Mouse (Mus musculus): ENCODE results near the gene Olfr1080. TPM values are rescaled to one million over a fixed set of nuclear protein-coding genes. Genes with fewer than 3 reads are reported as not detected.
"Not testable (repeated sequence)": the region's sequence is repeated elsewhere in the genome, so short reads cannot be mapped to it uniquely, and the experiment has no call there.

Olfr1080 gene
- total RNA-seq (2014; rRNA removed; ENCODE audit: low replicate concordance): not detected in 2 replicates
- not detected in 2 replicates for polyA plus RNA-seq (2015; fragmentation: Nextera tagmentation; extraction: Ambion mirVana)

DNA sequence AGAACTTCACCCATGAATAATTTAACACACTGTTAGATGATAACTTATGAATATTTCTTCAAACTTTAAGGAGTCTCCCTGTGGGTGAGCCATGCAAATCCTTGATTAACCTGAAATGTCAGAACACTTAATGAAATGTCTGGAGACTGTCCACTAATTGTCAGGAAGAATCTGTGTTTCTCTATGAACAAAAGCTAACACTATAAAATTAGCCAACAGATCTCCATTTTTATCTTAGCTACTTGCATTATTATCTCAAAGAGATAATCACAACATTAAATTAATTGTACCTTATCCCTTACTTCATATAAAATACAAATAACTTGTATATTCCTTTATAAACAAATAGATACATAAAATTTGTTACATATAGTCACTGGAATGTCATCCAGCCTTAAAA is at the start of gene Olfr1080:
Gene Olfr1080 (minus strand): TSS at position 101 of the 400 bp plus-strand sequence.
- not testable (repeated sequence) for H3K4me1 ChIP-seq (ENCODE audit: control insufficient read depth, insufficient read depth)

GRCm38 (mm10) chr2:86598866-86599265 is 40.8 kb upstream of the Olfr1080 start, which contains the start of gene Olfr1082:
Gene Olfr1082, minus strand, starts transcription at chr2:86598966.
- not testable (repeated sequence) for ATAC-seq (ENCODE audit: insufficient read depth, low read depth); H3K4me2 ChIP-seq (ENCODE audit: low read depth, low read length); H3K9ac ChIP-seq (replicated peaks; ENCODE audit: low read depth, low read length); H3K4me3 ChIP-seq (ENCODE audit: low read depth, low read length); H3K36me3 ChIP-seq (replicated peaks; ENCODE audit: control insufficient read depth, insufficient read depth, low read length); H3K27me3 ChIP-seq (ENCODE audit: control insufficient read depth, insufficient read depth, low read length); DNase-seq (ENCODE audit: low spot score); H3K9me3 ChIP-seq (replicated peaks; ENCODE audit: control insufficient read depth, low read length); H3K27ac ChIP-seq (ENCODE audit: low read depth); H3K4me1 ChIP-seq (ENCODE audit: control insufficient read depth, insufficient read depth)
- 54% methylated on average over 1 of the region's 1 CpGs for WGBS

More for the DNA sequence above, at the start of gene Olfr1080:
- not testable (repeated sequence) for H3K9ac ChIP-seq (replicated peaks; ENCODE audit: low read depth, low read length); H3K36me3 ChIP-seq (replicated peaks; ENCODE audit: control insufficient read depth, insufficient read depth, low read length); DNase-seq (ENCODE audit: low spot score); H3K27ac ChIP-seq (ENCODE audit: low read depth); H3K4me2 ChIP-seq (ENCODE audit: low read depth, low read length); H3K9me3 ChIP-seq (replicated peaks; ENCODE audit: control insufficient read depth, low read length); H3K27me3 ChIP-seq (ENCODE audit: control insufficient read depth, insufficient read depth, low read length); ATAC-seq (ENCODE audit: insufficient read depth, low read depth); H3K4me3 ChIP-seq (ENCODE audit: low read depth, low read length)

GRCm38 (mm10) chr2:86542380-86542779 is 15.7 kb downstream of the Olfr1080 start, which contains the start of gene Olfr1079:
Gene Olfr1079, minus strand, starts transcription at chr2:86542480.
- H3K27me3 ChIP-seq (ENCODE audit: control insufficient read depth, insufficient read depth, low read length): no peaks in the 10 kb centered on the region
- no peak for TF ChIP-seq CTCF (IDR thresholded peaks at IDR 0.05; ENCODE audit: low read depth)
- no peak for TF ChIP-seq EP300 (IDR thresholded peaks at IDR 0.05; ENCODE audit: low read depth)
- ATAC-seq (ENCODE audit: insufficient read depth, low read depth): no peak
- 49% methylated on average over 1 of the region's 1 CpGs for WGBS
- H3K4me3 ChIP-seq (ENCODE audit: low read depth, low read length): no peak within 1 kb of the TSS
- H3K9ac ChIP-seq (replicated peaks; ENCODE audit: low read depth, low read length): no peak within 1 kb of the TSS
- no peak for DNase-seq (ENCODE audit: low spot score)
- H3K4me2 ChIP-seq (ENCODE audit: low read depth, low read length): no peak within 1 kb of the TSS
- no peaks in the 10 kb centered on the region for H3K9me3 ChIP-seq (replicated peaks; ENCODE audit: control insufficient read depth, low read length)
- H3K36me3 ChIP-seq (replicated peaks; ENCODE audit: control insufficient read depth, insufficient read depth, low read length): no peaks in the 10 kb centered on the region
- H3K4me1 ChIP-seq (ENCODE audit: control insufficient read depth, insufficient read depth): no peaks in the 10 kb centered on the region
- H3K27ac ChIP-seq (ENCODE audit: low read depth): no peak within 1 kb of the TSS

DNA sequence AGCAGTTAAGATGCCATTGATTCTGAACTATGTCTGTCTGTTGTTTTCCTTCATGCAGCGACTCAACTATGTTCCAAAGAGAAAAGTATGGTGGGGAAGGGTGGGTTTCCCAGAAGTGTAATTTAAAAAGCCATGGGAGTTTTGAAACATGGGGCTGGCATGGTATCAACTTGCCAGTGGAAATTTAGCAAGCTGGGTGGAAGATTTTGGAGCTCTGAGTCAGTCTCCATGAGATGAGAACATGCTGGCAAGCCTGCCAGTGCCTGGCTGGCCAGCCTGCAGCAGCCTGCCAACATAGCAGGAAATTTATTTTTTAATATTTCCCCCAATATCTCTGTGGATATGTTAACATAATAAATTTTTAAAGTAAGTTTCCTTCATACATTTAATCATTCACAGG is 27.0 kb downstream of the Olfr1080 start:
- Histone ChIP-seq H3K9ac (replicated peaks; ENCODE audit: low read depth, low read length) (no peak overlapping the region), H3K4me3 (ENCODE audit: low read depth, low read length) (no peak overlapping the region), H3K36me3 (replicated peaks; ENCODE audit: control insufficient read depth, insufficient read depth, low read length) (no peaks in the 10 kb centered on the region), H3K27me3 (ENCODE audit: control insufficient read depth, insufficient read depth, low read length) (no peaks in the 10 kb centered on the region), H3K9me3 (replicated peaks; ENCODE audit: control insufficient read depth, low read length) (no peaks in the 10 kb centered on the region), H3K4me2 (ENCODE audit: low read depth, low read length) (no peak overlapping the region), H3K27ac (ENCODE audit: low read depth) (no peak overlapping the region), H3K4me1 (ENCODE audit: control insufficient read depth, insufficient read depth) (no peaks in the 10 kb centered on the region)
- DNase-seq (ENCODE audit: low spot score): no peak
- no peak for ATAC-seq (ENCODE audit: insufficient read depth, low read depth)
- 38% methylated on average over 1 of the region's 1 CpGs for WGBS
- TF ChIP-seq CTCF (IDR thresholded peaks at IDR 0.05; ENCODE audit: low read depth): no peak

DNA sequence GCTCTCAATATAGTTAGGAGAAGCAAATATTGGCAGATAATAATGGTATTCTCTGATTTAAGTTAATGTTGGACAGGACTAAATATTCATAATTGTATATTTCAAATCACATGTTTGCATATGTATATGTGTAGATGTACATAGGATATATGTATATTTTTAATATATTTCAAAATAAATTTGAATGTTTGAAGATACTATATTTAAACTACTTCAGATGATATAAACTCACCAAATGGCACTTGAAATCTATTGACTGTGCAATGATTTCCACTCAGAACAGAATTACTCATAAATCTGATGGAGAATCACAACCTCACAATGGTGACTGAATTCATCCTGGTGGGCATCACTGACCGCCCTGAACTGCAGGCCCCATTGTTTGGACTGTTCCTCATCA is 49.9 kb downstream of the Olfr1080 start, which contains the start of gene Olfr1076:
Gene Olfr1076 (plus strand): TSS at position 301 of the 400 bp plus-strand sequence.
- Histone ChIP-seq H3K36me3 (replicated peaks; ENCODE audit: control insufficient read depth, insufficient read depth, low read length) (no peaks in the 10 kb centered on the region), H3K27ac (ENCODE audit: low read depth) (no peak within 1 kb of the TSS), H3K4me1 (ENCODE audit: control insufficient read depth, insufficient read depth) (no peaks in the 10 kb centered on the region), H3K9me3 (replicated peaks; ENCODE audit: control insufficient read depth, low read length) (no peaks in the 10 kb centered on the region), H3K27me3 (ENCODE audit: control insufficient read depth, insufficient read depth, low read length) (no peaks in the 10 kb centered on the region), H3K9ac (replicated peaks; ENCODE audit: low read depth, low read length) (no peak within 1 kb of the TSS), H3K4me3 (ENCODE audit: low read depth, low read length) (no peak within 1 kb of the TSS), H3K4me2 (ENCODE audit: low read depth, low read length) (no peak within 1 kb of the TSS)
- DNase-seq (ENCODE audit: low spot score) (no peak), ATAC-seq (ENCODE audit: insufficient read depth, low read depth) (no peak)
- TF ChIP-seq EP300 (IDR thresholded peaks at IDR 0.05; ENCODE audit: low read depth) (no peak), CTCF (IDR thresholded peaks at IDR 0.05; ENCODE audit: low read depth) (no peak)
- 63% methylated on average over 1 of the region's 1 CpGs for WGBS

Other genes starting within 250 kb of the Olfr1080 start
- gene Olfr1053, start 243.0 kb downstream of the Olfr1080 start, total RNA-seq (2014; rRNA removed; ENCODE audit: low replicate concordance): not detected in 2 replicates
- gene Olfr1053, start 243.0 kb downstream of the Olfr1080 start, polyA plus RNA-seq (2015; fragmentation: Nextera tagmentation; extraction: Ambion mirVana): not detected in 2 replicates
- gene Olfr1054, start 222.8 kb downstream of the Olfr1080 start, total RNA-seq (2014; rRNA removed; ENCODE audit: low replicate concordance): not detected in 2 replicates
- not detected in 2 replicates for gene Olfr1054, start 222.8 kb downstream of the Olfr1080 start, polyA plus RNA-seq (2015; fragmentation: Nextera tagmentation; extraction: Ambion mirVana)
- gene Olfr1055, start 208.0 kb downstream of the Olfr1080 start, total RNA-seq (2014; rRNA removed; ENCODE audit: low replicate concordance): not detected in 2 replicates
- not detected in 2 replicates for gene Olfr1055, start 208.0 kb downstream of the Olfr1080 start, polyA plus RNA-seq (2015; fragmentation: Nextera tagmentation; extraction: Ambion mirVana)
- not detected in 2 replicates for gene Olfr1056, start 195.8 kb downstream of the Olfr1080 start, total RNA-seq (2014; rRNA removed; ENCODE audit: low replicate concordance)
- gene Olfr1056, start 195.8 kb downstream of the Olfr1080 start, polyA plus RNA-seq (2015; fragmentation: Nextera tagmentation; extraction: Ambion mirVana): not detected in 2 replicates
- gene Olfr1057, start 179.8 kb downstream of the Olfr1080 start, total RNA-seq (2014; rRNA removed; ENCODE audit: low replicate concordance): not detected in 2 replicates
- not detected in 2 replicates for gene Olfr1057, start 179.8 kb downstream of the Olfr1080 start, polyA plus RNA-seq (2015; fragmentation: Nextera tagmentation; extraction: Ambion mirVana)
- not detected in 2 replicates for gene Olfr1058, start 169.7 kb downstream of the Olfr1080 start, total RNA-seq (2014; rRNA removed; ENCODE audit: low replicate concordance)
- not detected in 2 replicates for gene Olfr1058, start 169.7 kb downstream of the Olfr1080 start, polyA plus RNA-seq (2015; fragmentation: Nextera tagmentation; extraction: Ambion mirVana)
- gene Olfr1061, start 144.2 kb downstream of the Olfr1080 start, total RNA-seq (2014; rRNA removed; ENCODE audit: low replicate concordance): not detected in 2 replicates
- not detected in 2 replicates for gene Olfr1061, start 144.2 kb downstream of the Olfr1080 start, polyA plus RNA-seq (2015; fragmentation: Nextera tagmentation; extraction: Ambion mirVana)
- gene Olfr1062, start 131.5 kb downstream of the Olfr1080 start, total RNA-seq (2014; rRNA removed; ENCODE audit: low replicate concordance): not detected in 2 replicates
- gene Olfr1062, start 131.5 kb downstream of the Olfr1080 start, polyA plus RNA-seq (2015; fragmentation: Nextera tagmentation; extraction: Ambion mirVana): not detected in 2 replicates
- gene Olfr1065, start 107.6 kb downstream of the Olfr1080 start, total RNA-seq (2014; rRNA removed; ENCODE audit: low replicate concordance): not detected in 2 replicates
- not detected in 2 replicates for gene Olfr1065, start 107.6 kb downstream of the Olfr1080 start, polyA plus RNA-seq (2015; fragmentation: Nextera tagmentation; extraction: Ambion mirVana)
- gene Olfr1066, start 102.0 kb downstream of the Olfr1080 start, total RNA-seq (2014; rRNA removed; ENCODE audit: low replicate concordance): not detected in 2 replicates
- not detected in 2 replicates for gene Olfr1066, start 102.0 kb downstream of the Olfr1080 start, polyA plus RNA-seq (2015; fragmentation: Nextera tagmentation; extraction: Ambion mirVana)
- gene Olfr228, start 70.8 kb downstream of the Olfr1080 start, total RNA-seq (2014; rRNA removed; ENCODE audit: low replicate concordance): not detected in 2 replicates
- gene Olfr228, start 70.8 kb downstream of the Olfr1080 start, polyA plus RNA-seq (2015; fragmentation: Nextera tagmentation; extraction: Ambion mirVana): not detected in 2 replicates
- gene Olfr1076, start 49.8 kb downstream of the Olfr1080 start, total RNA-seq (2014; rRNA removed; ENCODE audit: low replicate concordance): not detected in 2 replicates
- gene Olfr1076, start 49.8 kb downstream of the Olfr1080 start, polyA plus RNA-seq (2015; fragmentation: Nextera tagmentation; extraction: Ambion mirVana): not detected in 2 replicates
- not detected in 2 replicates for gene Olfr1079, start 15.8 kb downstream of the Olfr1080 start, total RNA-seq (2014; rRNA removed; ENCODE audit: low replicate concordance)
- not detected in 2 replicates for gene Olfr1079, start 15.8 kb downstream of the Olfr1080 start, polyA plus RNA-seq (2015; fragmentation: Nextera tagmentation; extraction: Ambion mirVana)
- not detected in 2 replicates for gene Olfr1082, start 40.7 kb upstream of the Olfr1080 start, total RNA-seq (2014; rRNA removed; ENCODE audit: low replicate concordance)
- gene Olfr1082, start 40.7 kb upstream of the Olfr1080 start, polyA plus RNA-seq (2015; fragmentation: Nextera tagmentation; extraction: Ambion mirVana): not detected in 2 replicates
- gene Olfr1084, start 81.5 kb upstream of the Olfr1080 start, total RNA-seq (2014; rRNA removed; ENCODE audit: low replicate concordance): not detected in 2 replicates
- not detected in 2 replicates for gene Olfr1084, start 81.5 kb upstream of the Olfr1080 start, polyA plus RNA-seq (2015; fragmentation: Nextera tagmentation; extraction: Ambion mirVana)
- not detected in 2 replicates for gene Olfr1085, start 103.8 kb upstream of the Olfr1080 start, total RNA-seq (2014; rRNA removed; ENCODE audit: low replicate concordance)
- gene Olfr1085, start 103.8 kb upstream of the Olfr1080 start, polyA plus RNA-seq (2015; fragmentation: Nextera tagmentation; extraction: Ambion mirVana): not detected in 2 replicates
- not detected in 2 replicates for gene Olfr1086, start 121.9 kb upstream of the Olfr1080 start, total RNA-seq (2014; rRNA removed; ENCODE audit: low replicate concordance)
- gene Olfr1086, start 121.9 kb upstream of the Olfr1080 start, polyA plus RNA-seq (2015; fragmentation: Nextera tagmentation; extraction: Ambion mirVana): not detected in 2 replicates
- not detected in 2 replicates for gene Olfr1087, start 140.2 kb upstream of the Olfr1080 start, total RNA-seq (2014; rRNA removed; ENCODE audit: low replicate concordance)
- gene Olfr1087, start 140.2 kb upstream of the Olfr1080 start, polyA plus RNA-seq (2015; fragmentation: Nextera tagmentation; extraction: Ambion mirVana): not detected in 2 replicates
- gene Olfr1089, start 175.5 kb upstream of the Olfr1080 start, total RNA-seq (2014; rRNA removed; ENCODE audit: low replicate concordance): not detected in 2 replicates
- gene Olfr1089, start 175.5 kb upstream of the Olfr1080 start, polyA plus RNA-seq (2015; fragmentation: Nextera tagmentation; extraction: Ambion mirVana): not detected in 2 replicates
- gene Olfr1090, start 200.8 kb upstream of the Olfr1080 start, total RNA-seq (2014; rRNA removed; ENCODE audit: low replicate concordance): not detected in 2 replicates
- gene Olfr1090, start 200.8 kb upstream of the Olfr1080 start, polyA plus RNA-seq (2015; fragmentation: Nextera tagmentation; extraction: Ambion mirVana): not detected in 2 replicates
- gene Olfr1093, start 224.2 kb upstream of the Olfr1080 start, total RNA-seq (2014; rRNA removed; ENCODE audit: low replicate concordance): not detected in 2 replicates
- not detected in 2 replicates for gene Olfr1093, start 224.2 kb upstream of the Olfr1080 start, polyA plus RNA-seq (2015; fragmentation: Nextera tagmentation; extraction: Ambion mirVana)

Measured in heart, postnatal 0 days (tissue).